Mouse (Mus musculus): ENCODE results near the gene Helq. TPM values are rescaled to one million over a fixed set of nuclear protein-coding genes. Genes with fewer than 3 reads are reported as not detected.

Helq gene
- polyA plus RNA-seq, 1 experiment: 4.2 TPM

- TF ChIP-seq CEBPB (IDR thresholded peaks at IDR 0.05; ENCODE audit: insufficient read depth, poor library complexity, severe bottlenecking) (no peak), REST (IDR thresholded peaks at IDR 0.05; ENCODE audit: insufficient read depth, insufficient read length) (no peak), MAX (IDR thresholded peaks at IDR 0.05; ENCODE audit: low read depth) (no peak), MYOD1 (IDR thresholded peaks at IDR 0.05; ENCODE audit: control insufficient read depth in 1 of 3, insufficient read length in 2 of 3, low read depth in 2 of 3) (no peak)
- H3ac ChIP-seq (ENCODE audit: control insufficient read depth, insufficient read length): no peak overlapping the region
- H3K27me3 ChIP-seq (ENCODE audit: control insufficient read depth, insufficient read depth, insufficient read length): no peaks in the 10 kb centered on the region
- H3K4me3 ChIP-seq: no peak overlapping the region
- H3K36me3 ChIP-seq (ENCODE audit: control insufficient read depth, insufficient read depth): peaks cover 19% of the 10 kb centered on the region
- no peak overlapping the region for H3K4me2 ChIP-seq (ENCODE audit: low read depth)
- H3K79me2 ChIP-seq (ENCODE audit: control insufficient read depth, insufficient read depth): peaks cover 6% of the 10 kb centered on the region
Measured at GRCm38 (mm10) chr5:100794084-100794483, 4.3 kb downstream of the Helq start.

- TF ChIP-seq MAX (IDR thresholded peaks at IDR 0.05; ENCODE audit: low read depth): no peak
- TF ChIP-seq POLR2A (IDR thresholded peaks at IDR 0.05; ENCODE audit: insufficient read length, low read depth): no peak
- no peak for TF ChIP-seq REST (IDR thresholded peaks at IDR 0.05; ENCODE audit: insufficient read depth, insufficient read length)
- TF ChIP-seq USF1 (IDR thresholded peaks at IDR 0.05; ENCODE audit: low read depth): no peak
- TF ChIP-seq E2F4 (IDR thresholded peaks at IDR 0.05; ENCODE audit: insufficient read depth): no peak
- TF ChIP-seq SRF (IDR thresholded peaks at IDR 0.05; ENCODE audit: control insufficient read depth, insufficient read length, low read depth): no peak
- no peak for TF ChIP-seq TCF12 (IDR thresholded peaks at IDR 0.05; ENCODE audit: insufficient read depth, poor library complexity, severe bottlenecking)
- no peak for TF ChIP-seq POLR2AphosphoS2 (IDR thresholded peaks at IDR 0.05; ENCODE audit: insufficient read length, low read depth)
- TF ChIP-seq MYOG (IDR thresholded peaks at IDR 0.05; ENCODE audit: control insufficient read depth in 1 of 3, insufficient read depth in 1 of 3, insufficient read length in 2 of 3, low read depth in 2 of 3): no peak
- TF ChIP-seq CEBPB (IDR thresholded peaks at IDR 0.05; ENCODE audit: insufficient read depth, poor library complexity, severe bottlenecking): no peak
- Histone ChIP-seq H3ac (ENCODE audit: control insufficient read depth, insufficient read length) (no peak overlapping the region), H3K27me3 (ENCODE audit: control insufficient read depth, insufficient read depth, insufficient read length) (no peaks in the 10 kb centered on the region), H3K4me2 (ENCODE audit: low read depth) (no peak overlapping the region), H3K36me3 (ENCODE audit: control insufficient read depth, insufficient read depth) (peaks cover 21% of the 10 kb centered on the region), H3K4me3 (no peak overlapping the region), H3K79me2 (ENCODE audit: control insufficient read depth, insufficient read depth) (peaks cover 1% of the 10 kb centered on the region)
Measured at GRCm38 (mm10) chr5:100792261-100792660, 6.1 kb downstream of the Helq start.

GRCm38 (mm10) chr5:100787527-100787926, 10.9 kb downstream of the Helq start:
- Histone ChIP-seq H3K4me2 (ENCODE audit: low read depth) (no peak overlapping the region), H3K36me3 (ENCODE audit: control insufficient read depth, insufficient read depth) (peaks cover 22% of the 10 kb centered on the region), H3K4me3 (no peak overlapping the region), H3K79me2 (ENCODE audit: control insufficient read depth, insufficient read depth) (no peaks in the 10 kb centered on the region), H3K27me3 (ENCODE audit: control insufficient read depth, insufficient read depth, insufficient read length) (no peaks in the 10 kb centered on the region), H3ac (ENCODE audit: control insufficient read depth, insufficient read length) (no peak overlapping the region)
- TF ChIP-seq MYOG (IDR thresholded peaks at IDR 0.05; ENCODE audit: control insufficient read depth in 1 of 3, insufficient read depth in 1 of 3, insufficient read length in 2 of 3, low read depth in 2 of 3) (no peak), SRF (IDR thresholded peaks at IDR 0.05; ENCODE audit: control insufficient read depth, insufficient read length, low read depth) (no peak), POLR2AphosphoS2 (IDR thresholded peaks at IDR 0.05; ENCODE audit: insufficient read length, low read depth) (no peak), POLR2A (IDR thresholded peaks at IDR 0.05; ENCODE audit: insufficient read length, low read depth) (no peak), MAX (IDR thresholded peaks at IDR 0.05; ENCODE audit: low read depth) (no peak), MYOD1 (IDR thresholded peaks at IDR 0.05; ENCODE audit: control insufficient read depth in 1 of 3, insufficient read length in 2 of 3, low read depth in 2 of 3) (no peak), TCF3 (IDR thresholded peaks at IDR 0.05; ENCODE audit: insufficient read length, low read depth) (no peak), USF1 (IDR thresholded peaks at IDR 0.05; ENCODE audit: low read depth) (no peak), E2F4 (IDR thresholded peaks at IDR 0.05; ENCODE audit: insufficient read depth) (no peak)

GRCm38 (mm10) chr5:100779002-100779401, 19.4 kb downstream of the Helq start:
- H3K36me3 ChIP-seq (ENCODE audit: control insufficient read depth, insufficient read depth): peaks cover 13% of the 10 kb centered on the region
- no peak overlapping the region for H3K4me2 ChIP-seq (ENCODE audit: low read depth)
- TF ChIP-seq REST (IDR thresholded peaks at IDR 0.05; ENCODE audit: insufficient read depth, insufficient read length): no peak
- no peak for TF ChIP-seq MYOD1 (IDR thresholded peaks at IDR 0.05; ENCODE audit: control insufficient read depth in 1 of 3, insufficient read length in 2 of 3, low read depth in 2 of 3)
- no peak for TF ChIP-seq TCF12 (IDR thresholded peaks at IDR 0.05; ENCODE audit: insufficient read depth, poor library complexity, severe bottlenecking)
- TF ChIP-seq TCF3 (IDR thresholded peaks at IDR 0.05; ENCODE audit: insufficient read length, low read depth): no peak

GRCm38 (mm10) chr5:100776900-100777299, 21.5 kb downstream of the Helq start:
- Histone ChIP-seq H3K4me2 (ENCODE audit: low read depth) (no peak overlapping the region), H3K36me3 (ENCODE audit: control insufficient read depth, insufficient read depth) (peaks cover 5% of the 10 kb centered on the region), H3K79me2 (ENCODE audit: control insufficient read depth, insufficient read depth) (no peaks in the 10 kb centered on the region), H3K27me3 (ENCODE audit: control insufficient read depth, insufficient read depth, insufficient read length) (no peaks in the 10 kb centered on the region), H3K4me3 (no peak overlapping the region), H3ac (ENCODE audit: control insufficient read depth, insufficient read length) (no peak overlapping the region)
- TF ChIP-seq MYOG (IDR thresholded peaks at IDR 0.05; ENCODE audit: control insufficient read depth in 1 of 3, insufficient read depth in 1 of 3, insufficient read length in 2 of 3, low read depth in 2 of 3): no peak

More at GRCm38 (mm10) chr5:100779002-100779401, 19.4 kb downstream of the Helq start:
- H3K27me3 ChIP-seq (ENCODE audit: control insufficient read depth, insufficient read depth, insufficient read length): no peaks in the 10 kb centered on the region
- no peaks in the 10 kb centered on the region for H3K79me2 ChIP-seq (ENCODE audit: control insufficient read depth, insufficient read depth)
- H3K4me3 ChIP-seq: no peak overlapping the region
- no peak overlapping the region for H3ac ChIP-seq (ENCODE audit: control insufficient read depth, insufficient read length)

Data from myocyte (in vitro differentiated cells).